Mouse (Mus musculus) cortical plate, adult 2 months (tissue): ENCODE measurements around the gene Spats2l.

Experiments
- CTCF ChIP-seq: fragments of 200-500 bp; IDR thresholded peaks from 2 replicates; pipeline ENCODE4 v1.5.1; 2011; ENCODE audit warnings: mild to moderate bottlenecking, control low read depth, low read length; ENCODE audit not compliant: insufficient read depth; ENCODE audit errors: extremely low read depth
- POLR2A ChIP-seq: fragments of 200-500 bp; IDR thresholded peaks from 2 replicates; pipeline ENCODE4 v1.6.1; 2011; ENCODE audit warnings: mild to moderate bottlenecking, low read length, control low read depth; ENCODE audit not compliant: insufficient read depth; ENCODE audit errors: extremely low read depth

DNA sequence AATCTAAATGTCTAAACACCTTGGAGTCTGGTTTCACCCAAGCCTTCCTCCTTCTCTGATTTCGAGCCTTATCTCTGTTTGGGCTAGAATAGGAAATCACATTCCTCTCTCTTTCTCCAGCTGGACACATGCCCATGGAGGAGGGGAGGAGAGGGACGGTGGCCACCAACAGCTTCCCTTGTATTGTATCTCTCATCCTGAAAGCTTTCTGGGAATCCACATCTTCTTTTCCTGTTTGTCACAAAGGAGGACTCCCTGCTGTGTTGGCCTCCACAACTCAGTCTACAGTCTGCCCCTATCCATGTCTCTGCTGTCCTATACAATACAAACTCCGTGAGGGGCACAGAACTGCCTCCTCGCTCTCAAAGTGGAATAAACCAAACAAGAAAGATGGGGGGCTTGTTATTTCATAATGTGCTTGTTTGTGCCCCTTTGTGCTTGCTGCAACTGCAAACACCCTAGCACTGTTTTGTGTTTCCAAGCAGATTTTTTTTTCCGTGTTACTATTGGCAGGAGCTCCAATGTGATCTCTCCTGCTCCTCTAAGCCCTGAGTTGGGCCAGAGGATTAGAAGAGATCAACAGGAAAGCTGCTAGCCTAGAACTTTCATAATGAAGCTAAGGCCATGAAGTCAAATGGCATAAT is 116.4 kb downstream of the Spats2l start:
- TF ChIP-seq CTCF = no peak
- no peak for TF ChIP-seq POLR2A
